Mouse (Mus musculus) G1E (cell line): Measurements from ENCODE around the gene Akna.

Experiments
- CTCF ChIP-seq: IDR thresholded peaks from 2 replicates; pipeline ENCODE4 v1.5.1; 2012; ENCODE audit warnings: low read depth, low read length, inconsistent platforms, mixed read lengths
- GATA1 ChIP-seq: IDR thresholded peaks from 2 replicates; pipeline ENCODE4 v1.6.1; 2012; ENCODE audit warnings: borderline replicate concordance, low read length, inconsistent platforms, mixed read lengths
- POLR2AphosphoS5 ChIP-seq: IDR thresholded peaks from 2 replicates; pipeline ENCODE4 v1.6.1; 2012; ENCODE audit warnings: low read depth, low read length, inconsistent platforms; ENCODE audit not compliant: insufficient replicate concordance
- TAL1 ChIP-seq: conservative IDR thresholded peaks from 2 replicates; pipeline ENCODE4 v1.6.1; 2012; ENCODE audit warnings: low read depth, low read length, inconsistent platforms, mixed read lengths

GRCm38 (mm10) chr4:63414951-63415350 is 11.8 kb upstream of the Akna start:
- TF ChIP-seq CTCF = no peak
- TF ChIP-seq GATA1 = no peak
- TF ChIP-seq TAL1 = no peak
- TF ChIP-seq POLR2AphosphoS5 = no peak
